Mouse (Mus musculus): ENCODE data around the gene Pitpnm1.

- TF ChIP-seq CTCF (IDR thresholded peaks at IDR 0.05; ENCODE audit: borderline replicate concordance, insufficient read depth, low read depth, low read length) (no peak), POLR2A (IDR thresholded peaks at IDR 0.05; ENCODE audit: borderline replicate concordance, insufficient read depth, low read length) (no peak)
Observed at GRCm38 (mm10) chr19:4150567-4151487, 51.0 kb downstream of the Pitpnm1 start.
